Mouse (Mus musculus) hindbrain, embryonic 15.5 days (tissue): ENCODE measurements at regions not wholly inside any gene's neighbourhood (a gene's known extent, or its start where the extent isn't known, plus 50 kb on each side); places are given as distances from the start of the nearest gene placed in this dataset.

Experiments used
- ATAC-seq: fragments of 200-750 bp; cut with Nextera tagmentation; 2 replicates; pipeline ENCODE4 v1.8.0; 2017; ENCODE audit warnings: low read depth, moderate number of reproducible peaks, moderate TSS enrichment; ENCODE audit not compliant: low FRiP score
- H3K27ac ChIP-seq: fragments of 300-500 bp; sonication (generic); replicated peaks from 2 replicates; pipeline ENCODE4 v1.5.1; 2015; ENCODE audit warnings: mild to moderate bottlenecking, inconsistent platforms
- H3K27me3 ChIP-seq: fragments of 300-500 bp; sonication (generic); 2 replicates; pipeline ENCODE4 v1.6.1; 2015; ENCODE audit warnings: control low read depth, inconsistent platforms
- H3K36me3 ChIP-seq: fragments of 300-500 bp; sonication (generic); 2 replicates; pipeline ENCODE4 v1.6.1; 2015; ENCODE audit warnings: control low read depth, inconsistent platforms
- H3K4me1 ChIP-seq: fragments of 300-500 bp; sonication (generic); replicated peaks from 2 replicates; pipeline ENCODE4 v1.6.1; 2015; ENCODE audit warnings: control low read depth, inconsistent platforms
- H3K4me2 ChIP-seq: fragments of 300-500 bp; sonication (generic); 2 replicates; pipeline ENCODE4 v1.6.1; 2015; ENCODE audit warnings: moderate library complexity, mild to moderate bottlenecking, inconsistent platforms
- H3K4me3 ChIP-seq: fragments of 300-500 bp; sonication (generic); 2 replicates; pipeline ENCODE4 v1.5.1; 2015; ENCODE audit warnings: mild to moderate bottlenecking, inconsistent platforms
- H3K9ac ChIP-seq: fragments of 300-500 bp; sonication (generic); 2 replicates; pipeline ENCODE4 v1.6.1; 2015; ENCODE audit warnings: inconsistent platforms
- H3K9me3 ChIP-seq: fragments of 300-500 bp; sonication (generic); 2 replicates; pipeline ENCODE4 v1.6.1; 2016; ENCODE audit warnings: control low read depth, inconsistent platforms
- WGBS: fragments of 180-500 bp; shearing (Covaris S2); methylation state at CpG from one replicate; pipeline ENCODE4 v1.1.7; 2015; 5-methylcytosine and 5-hydroxymethylcytosine counted together

DNA sequence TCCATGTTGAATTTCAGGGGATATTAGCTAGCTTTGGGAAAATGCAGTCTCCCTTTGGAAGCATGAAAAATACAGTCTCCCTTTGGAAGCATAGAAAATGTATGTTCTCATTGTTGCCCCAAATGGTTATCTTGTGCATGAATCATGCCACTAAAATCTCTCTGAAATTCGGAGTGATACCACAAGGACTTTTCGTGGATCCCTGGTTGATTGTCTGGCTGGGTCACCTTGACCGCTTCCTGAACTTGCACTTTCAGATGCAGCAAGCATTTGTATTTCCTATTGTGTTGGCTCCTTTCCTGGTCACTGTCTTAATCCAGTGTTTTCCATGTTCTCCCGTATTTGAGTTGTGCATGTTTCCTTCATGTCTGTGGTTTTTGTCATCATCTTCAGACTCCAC lies 986.6 kb downstream of the Ttll7 start:
- Histone ChIP-seq H3K4me2 (no peak overlapping the region), H3K9ac (no peak overlapping the region), H3K36me3 (no peaks in the 10 kb centered on the region), H3K4me1 (no peaks in the 10 kb centered on the region), H3K4me3 (no peak overlapping the region), H3K27me3 (no peaks in the 10 kb centered on the region), H3K9me3 (no peaks in the 10 kb centered on the region), H3K27ac (no peak overlapping the region)
- 86% methylated on average over 4 of the region's 4 CpGs for WGBS
- no peak for ATAC-seq

DNA sequence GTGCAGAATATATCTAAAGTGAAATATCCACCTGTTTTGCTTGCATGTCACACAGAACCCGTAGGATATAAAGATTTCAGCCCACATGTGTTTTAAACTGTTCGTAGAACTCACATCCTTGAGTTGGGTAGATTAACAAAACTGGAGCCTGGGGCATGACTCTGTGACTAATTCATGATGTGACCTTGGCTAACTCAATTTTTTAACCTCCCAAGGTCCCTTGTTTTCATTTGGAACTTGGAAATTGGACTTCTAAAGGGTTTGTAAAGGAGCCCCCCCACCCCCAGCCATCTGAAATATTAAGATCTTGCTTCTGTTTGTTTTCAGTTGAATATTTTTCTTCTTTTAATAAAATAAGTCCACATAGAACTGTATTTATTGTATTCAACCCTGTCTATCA lies 983.5 kb downstream of the Ttll7 start:
- Histone ChIP-seq H3K4me1 (no peaks in the 10 kb centered on the region), H3K36me3 (no peaks in the 10 kb centered on the region), H3K27me3 (no peaks in the 10 kb centered on the region), H3K4me3 (no peak overlapping the region), H3K4me2 (no peak overlapping the region), H3K27ac (no peak overlapping the region), H3K9ac (no peak overlapping the region), H3K9me3 (no peaks in the 10 kb centered on the region)
- 91% methylated on average over 2 of the region's 2 CpGs for WGBS
- ATAC-seq: no peak

DNA sequence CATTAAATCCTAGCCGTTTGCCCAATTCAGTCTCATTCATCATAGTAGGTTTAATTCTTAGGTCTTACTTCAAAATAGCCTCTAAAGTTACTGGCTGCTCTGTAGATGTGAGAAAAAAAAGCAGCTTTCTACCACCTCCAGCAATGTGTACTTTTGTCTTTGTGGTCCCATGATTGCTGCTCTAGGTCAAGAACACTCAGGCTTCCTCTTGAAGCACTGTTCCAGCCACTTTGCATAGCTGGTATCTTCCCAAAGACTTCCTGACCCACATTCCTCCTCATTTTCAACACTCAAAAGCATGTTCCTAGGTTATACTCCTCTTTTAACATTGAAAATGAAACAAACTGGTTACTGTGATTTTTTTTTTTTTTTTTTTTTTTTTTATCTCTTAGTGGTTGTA lies 973.2 kb downstream of the Ttll7 start:
- no peaks in the 10 kb centered on the region for H3K27me3 ChIP-seq
- H3K4me2 ChIP-seq: no peak overlapping the region
- H3K4me1 ChIP-seq: no peaks in the 10 kb centered on the region
- no peak overlapping the region for H3K9ac ChIP-seq
- ATAC-seq: no peak
- WGBS: 80% methylated on average over 1 of the region's 1 CpGs
- H3K27ac ChIP-seq: no peak overlapping the region
- H3K36me3 ChIP-seq: no peaks in the 10 kb centered on the region
- no peak overlapping the region for H3K4me3 ChIP-seq
- H3K9me3 ChIP-seq: no peaks in the 10 kb centered on the region

DNA sequence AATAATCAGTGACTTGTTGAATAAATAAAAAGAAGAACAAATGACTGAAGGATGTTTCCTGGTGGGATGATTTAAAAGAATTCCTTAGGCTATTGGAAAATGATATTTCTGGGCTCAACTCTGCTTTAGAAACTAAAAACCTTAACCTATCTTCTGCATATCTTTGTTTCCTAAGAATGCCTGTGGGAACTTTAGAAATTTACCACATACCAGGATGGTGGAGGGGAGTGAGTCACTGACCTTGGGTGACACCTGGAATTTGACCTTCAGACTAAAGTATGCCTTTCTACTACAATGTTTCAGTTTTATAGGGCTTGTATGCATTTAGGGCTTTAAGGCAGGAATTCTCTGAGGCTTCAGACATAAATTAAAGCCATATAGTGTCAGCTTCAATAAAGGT lies 972.3 kb downstream of the Ttll7 start:
- Histone ChIP-seq H3K4me2 (no peak overlapping the region), H3K4me1 (no peaks in the 10 kb centered on the region), H3K27ac (no peak overlapping the region), H3K27me3 (no peaks in the 10 kb centered on the region), H3K36me3 (no peaks in the 10 kb centered on the region), H3K4me3 (no peak overlapping the region), H3K9me3 (no peaks in the 10 kb centered on the region), H3K9ac (no peak overlapping the region)
- no peak for ATAC-seq

DNA sequence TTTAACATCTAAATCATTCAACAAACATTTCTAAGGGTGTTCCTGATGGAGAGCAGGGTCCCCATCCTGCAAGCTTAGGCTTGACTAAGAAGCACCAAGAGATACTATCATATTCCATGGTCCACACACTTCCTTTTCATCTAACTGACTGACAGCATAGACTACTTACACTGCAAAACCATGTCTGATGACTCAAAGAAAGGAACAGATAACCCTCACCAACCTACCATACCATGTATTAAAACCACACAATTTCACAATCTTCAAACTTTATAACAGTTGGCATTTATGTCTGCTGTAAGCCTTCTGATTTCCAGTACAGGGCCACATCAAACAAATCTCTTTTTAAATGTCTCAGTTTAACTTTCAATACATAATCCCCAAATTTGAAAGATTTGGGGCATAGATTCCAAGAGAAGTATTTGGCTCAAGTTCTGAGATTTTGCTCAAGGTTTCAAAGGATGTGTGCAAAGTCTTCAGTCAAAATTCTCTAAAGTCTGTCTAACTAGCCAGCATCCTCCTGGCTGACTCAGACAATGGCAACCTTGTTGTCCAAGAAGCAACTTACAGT lies 962.0 kb downstream of the Ttll7 start:
- Histone ChIP-seq H3K27ac (no peak overlapping the region), H3K9me3 (no peaks in the 10 kb centered on the region), H3K4me3 (no peak overlapping the region), H3K27me3 (no peaks in the 10 kb centered on the region), H3K9ac (no peak overlapping the region), H3K36me3 (no peaks in the 10 kb centered on the region), H3K4me2 (no peak overlapping the region), H3K4me1 (no peaks in the 10 kb centered on the region)
- ATAC-seq: no peak

DNA sequence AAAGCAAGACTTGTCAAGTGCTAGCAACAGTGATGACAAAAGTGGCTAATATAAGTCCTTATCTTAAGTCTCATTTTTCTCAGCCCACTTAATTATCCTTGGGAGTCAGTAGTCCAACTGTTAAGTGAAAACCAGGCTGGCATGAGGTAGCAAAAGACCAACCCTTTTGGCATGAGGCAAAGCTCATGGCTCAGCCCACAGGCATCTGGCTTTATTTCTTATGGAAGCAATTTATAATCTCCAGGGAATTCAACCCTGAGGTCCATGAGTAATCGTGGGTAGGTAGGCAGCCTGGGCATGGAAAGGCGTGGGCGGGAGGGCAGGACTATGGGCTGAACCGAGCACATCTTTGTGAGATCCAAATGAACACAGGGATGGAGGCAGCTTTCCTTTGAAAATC lies 950.4 kb downstream of the Ttll7 start:
- Histone ChIP-seq H3K9ac (no peak overlapping the region), H3K36me3 (no peaks in the 10 kb centered on the region), H3K4me1 (no peaks in the 10 kb centered on the region), H3K4me3 (no peak overlapping the region), H3K4me2 (no peak overlapping the region), H3K27me3 (no peaks in the 10 kb centered on the region), H3K27ac (no peak overlapping the region), H3K9me3 (no peaks in the 10 kb centered on the region)
- ATAC-seq: no peak
- 71% methylated on average over 4 of the region's 4 CpGs for WGBS

DNA sequence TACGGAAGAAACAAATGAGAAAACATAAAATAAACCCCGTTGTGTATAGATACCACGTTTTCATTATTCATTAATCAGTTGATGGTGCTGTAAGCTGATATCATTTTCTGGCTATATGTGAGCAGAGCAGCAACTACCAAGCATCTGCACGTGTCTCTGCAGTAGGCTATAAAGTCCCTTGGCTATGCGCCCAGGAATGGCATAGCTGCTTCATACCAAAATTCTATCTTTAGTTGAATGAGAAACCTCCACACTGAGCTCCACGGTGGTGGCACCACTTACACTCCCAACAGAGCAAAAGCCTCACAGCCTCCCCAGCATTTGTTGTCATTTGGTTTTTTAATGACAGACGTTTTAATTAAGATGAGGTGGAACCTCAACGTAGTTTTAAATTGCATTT lies 944.4 kb downstream of the Ttll7 start:
- H3K36me3 ChIP-seq: no peaks in the 10 kb centered on the region
- H3K4me2 ChIP-seq: no peak overlapping the region
- no peaks in the 10 kb centered on the region for H3K27me3 ChIP-seq
- ATAC-seq: no peak
- H3K9ac ChIP-seq: no peak overlapping the region
- no peak overlapping the region for H3K27ac ChIP-seq
- no peaks in the 10 kb centered on the region for H3K4me1 ChIP-seq
- 74% methylated on average over 8 of the region's 8 CpGs for WGBS
- no peak overlapping the region for H3K4me3 ChIP-seq
- no peaks in the 10 kb centered on the region for H3K9me3 ChIP-seq

DNA sequence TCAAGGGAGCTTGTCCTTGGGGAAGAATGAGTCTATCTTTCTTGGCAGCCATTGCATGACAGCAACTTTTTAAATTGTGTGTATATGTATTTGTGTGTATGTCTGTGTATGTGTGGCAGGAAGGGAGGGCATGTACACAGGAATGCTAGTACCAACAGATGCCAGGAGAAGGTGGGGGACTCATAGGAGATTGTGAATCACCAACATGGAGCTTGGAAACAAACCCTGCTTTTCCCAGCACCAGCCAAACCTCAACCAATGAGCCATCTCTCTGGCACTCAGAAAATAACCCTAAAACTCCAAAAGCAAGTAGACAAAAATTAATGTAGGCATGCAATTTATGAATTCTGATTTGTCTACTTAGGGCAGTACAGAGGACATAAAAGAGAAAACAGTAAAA lies 942.9 kb downstream of the Ttll7 start:
- H3K27ac ChIP-seq: no peak overlapping the region
- no peak for ATAC-seq

DNA sequence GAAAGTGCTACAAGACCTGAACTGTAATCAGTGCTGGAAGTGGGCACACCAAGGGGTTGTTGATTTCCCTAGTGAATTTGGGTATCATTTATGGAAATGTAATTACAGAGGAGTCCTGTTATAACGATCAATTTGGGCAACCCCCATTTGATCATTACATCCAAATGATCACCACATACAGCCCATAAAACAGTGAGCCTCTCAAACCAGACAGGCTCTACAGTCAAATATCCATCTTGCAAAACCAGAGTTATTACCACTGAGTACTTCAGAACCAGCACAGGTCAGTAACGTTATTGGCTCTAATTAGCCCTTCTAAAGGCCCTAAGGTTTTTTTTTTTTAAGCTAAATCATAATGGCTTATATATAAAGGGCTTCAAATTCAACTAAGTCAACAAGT lies 934.4 kb downstream of the Ttll7 start:
- no peak for ATAC-seq
- Histone ChIP-seq H3K9me3 (no peaks in the 10 kb centered on the region), H3K9ac (no peak overlapping the region), H3K27me3 (no peaks in the 10 kb centered on the region), H3K27ac (no peak overlapping the region), H3K4me1 (no peaks in the 10 kb centered on the region), H3K4me3 (no peak overlapping the region), H3K4me2 (no peak overlapping the region), H3K36me3 (no peaks in the 10 kb centered on the region)
- 62% methylated on average over 2 of the region's 2 CpGs for WGBS

More for the DNA sequence above, 942.9 kb downstream of the Ttll7 start:
- H3K9me3 ChIP-seq: no peaks in the 10 kb centered on the region
- no peak overlapping the region for H3K4me2 ChIP-seq
- no peaks in the 10 kb centered on the region for H3K36me3 ChIP-seq
- H3K4me1 ChIP-seq: no peaks in the 10 kb centered on the region
- no peak overlapping the region for H3K9ac ChIP-seq
- no peaks in the 10 kb centered on the region for H3K27me3 ChIP-seq
- no peak overlapping the region for H3K4me3 ChIP-seq

DNA sequence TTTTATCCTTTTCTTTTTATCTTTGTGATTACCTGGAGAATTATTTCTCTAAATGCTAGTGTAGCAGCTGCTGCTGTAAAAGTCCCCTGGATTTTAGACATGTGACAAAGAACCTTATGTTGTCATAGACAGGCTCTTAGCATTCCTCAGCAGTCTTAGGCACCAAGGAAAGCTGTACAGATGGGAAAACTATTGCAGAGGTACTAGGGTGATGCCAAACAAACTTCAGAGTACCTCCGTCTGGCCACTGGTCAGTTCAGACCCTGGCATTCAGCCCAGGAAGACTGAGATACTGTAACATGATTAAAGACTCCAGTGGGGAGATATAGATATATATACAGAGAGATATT lies 898.6 kb downstream of the Ttll7 start:
- Histone ChIP-seq H3K36me3 (no peaks in the 10 kb centered on the region), H3K4me3 (no peak overlapping the region), H3K9me3 (no peaks in the 10 kb centered on the region), H3K27me3 (no peaks in the 10 kb centered on the region), H3K9ac (no peak overlapping the region), H3K4me1 (peaks cover 12% of the 10 kb centered on the region), H3K4me2 (no peak overlapping the region), H3K27ac (no peak overlapping the region)
- WGBS: 58% methylated on average over 1 of the region's 1 CpGs
- no peak for ATAC-seq

DNA sequence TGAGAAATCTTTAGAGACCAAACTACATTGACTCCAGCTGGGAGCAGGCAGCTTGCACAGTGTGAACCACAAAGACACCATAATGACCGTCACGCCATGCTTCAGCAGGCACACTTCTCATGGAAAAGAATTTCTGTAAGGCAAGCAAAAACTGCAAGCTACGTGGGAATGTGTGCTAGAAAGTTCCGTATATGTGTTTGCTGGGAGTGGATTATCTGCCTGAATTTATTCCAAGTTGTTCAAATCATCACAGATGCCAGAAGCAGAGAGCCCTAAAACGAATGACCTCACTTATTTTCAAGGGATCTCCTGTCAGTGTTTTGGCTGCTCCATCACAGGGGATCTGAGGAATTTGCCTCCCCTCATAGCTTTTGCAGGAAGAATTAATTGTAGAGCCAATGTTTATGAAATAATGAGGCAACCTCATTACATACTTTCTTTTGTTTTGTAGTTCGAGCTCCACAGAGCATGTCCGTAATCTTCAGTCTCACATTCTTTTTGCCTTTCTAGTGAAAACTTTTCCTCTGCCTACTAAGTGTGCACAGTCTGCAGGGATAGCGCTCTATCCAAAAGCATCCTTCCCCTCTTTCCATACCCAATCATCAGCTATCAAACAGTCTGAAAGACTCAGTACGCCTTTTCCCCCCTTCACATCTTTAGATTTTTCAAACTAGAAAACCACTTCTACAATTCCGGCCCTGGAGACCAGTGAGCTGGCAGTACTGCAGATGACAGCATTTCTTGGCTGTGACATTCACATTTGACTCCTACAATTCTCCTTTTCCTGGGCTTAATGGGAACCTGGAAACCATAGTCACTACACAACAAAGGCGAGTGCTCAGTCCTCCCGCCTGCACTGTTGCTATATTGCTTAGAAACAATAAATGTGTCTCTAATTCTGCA lies 898.0 kb downstream of the Ttll7 start:
- Histone ChIP-seq H3K4me3 (no peak overlapping the region), H3K4me2 (peak overlapping the region; percentile 1; the same call in 1 of the 2 replicates), H3K27ac (no peak overlapping the region), H3K4me1 (peaks cover 12% of the 10 kb centered on the region), H3K9me3 (no peaks in the 10 kb centered on the region), H3K36me3 (no peaks in the 10 kb centered on the region), H3K9ac (no peak overlapping the region), H3K27me3 (no peaks in the 10 kb centered on the region)
- no peak for ATAC-seq
- WGBS: 35% methylated on average over 12 of the region's 12 CpGs

DNA sequence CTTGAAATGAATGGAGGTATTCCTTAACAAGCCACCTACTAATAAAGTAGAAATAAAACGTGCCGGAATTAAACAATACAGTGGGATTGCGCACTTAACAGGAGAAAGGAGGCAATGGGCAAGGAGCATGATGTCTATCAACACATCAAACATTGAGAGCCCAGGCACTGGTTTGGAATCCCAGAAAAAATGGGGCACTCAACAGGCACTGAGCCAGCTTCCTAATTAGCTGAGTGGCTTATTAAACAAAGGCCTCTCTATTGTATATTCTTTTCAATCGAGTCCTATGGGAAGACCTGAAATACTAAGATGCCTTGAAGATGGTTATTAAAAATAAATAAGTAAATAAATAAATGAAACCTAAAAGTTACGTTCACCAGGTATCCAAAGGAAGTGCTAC lies 897.3 kb downstream of the Ttll7 start:
- no peak overlapping the region for H3K4me2 ChIP-seq
- peaks cover 12% of the 10 kb centered on the region for H3K4me1 ChIP-seq
- no peak overlapping the region for H3K27ac ChIP-seq
- 64% methylated on average over 5 of the region's 5 CpGs for WGBS
- H3K27me3 ChIP-seq: no peaks in the 10 kb centered on the region
- no peak for ATAC-seq
- H3K9ac ChIP-seq: no peak overlapping the region
- H3K4me3 ChIP-seq: no peak overlapping the region
- no peaks in the 10 kb centered on the region for H3K36me3 ChIP-seq
- no peaks in the 10 kb centered on the region for H3K9me3 ChIP-seq
